Mouse (Mus musculus) layer of hippocampus, adult 9-11 months (tissue): Measurements from ENCODE around the gene Cmip.
A peak's percentile ranks its signal among the peaks of the same experiment; 100 is the strongest.

Source experiments
- DNase-seq: peaks from one replicate; pipeline ENCODE4 v3.0.0; 2022

The Cmip gene

DNA sequence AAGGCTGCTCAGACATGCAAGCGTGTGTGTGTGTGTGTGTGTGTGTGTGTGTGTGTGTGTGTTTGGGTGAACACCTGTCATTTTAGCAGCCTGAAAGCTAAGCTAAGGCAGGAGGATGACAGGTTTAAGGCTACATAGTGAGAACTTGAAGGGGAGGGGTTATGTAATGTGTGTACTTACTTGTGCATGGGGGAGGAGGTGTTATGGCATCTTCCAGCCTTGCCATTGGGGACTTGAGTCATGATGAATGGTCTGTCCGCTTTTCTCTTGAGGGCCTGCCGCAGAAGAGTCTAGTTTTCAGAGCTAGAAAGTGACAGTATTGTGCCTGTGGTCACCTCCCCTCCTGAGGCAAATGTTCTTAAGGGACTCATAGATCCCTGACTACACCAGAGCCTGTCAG lies 174.7 kb downstream of the Cmip start:
- no peak for DNase-seq

DNA sequence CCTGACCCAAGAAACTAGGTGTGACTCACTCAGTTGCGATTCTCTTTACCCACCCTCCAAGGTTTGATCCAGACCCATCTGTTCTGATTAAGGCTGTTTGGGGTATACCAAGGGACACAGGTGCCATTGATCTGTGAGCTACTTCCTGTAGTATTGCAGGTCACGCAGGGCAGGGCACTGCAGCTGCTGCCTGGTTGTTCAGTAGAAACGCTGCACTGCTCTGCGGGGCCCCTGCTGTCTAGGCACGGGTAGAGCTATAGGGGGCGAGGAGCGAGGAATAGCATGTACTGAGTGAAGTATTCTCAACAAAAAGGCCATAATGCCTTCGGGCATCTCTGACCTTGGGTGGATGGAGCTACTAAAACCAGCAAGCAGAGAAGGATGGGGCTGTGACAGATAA lies 175.2 kb downstream of the Cmip start:
- DNase-seq = no peak

DNA sequence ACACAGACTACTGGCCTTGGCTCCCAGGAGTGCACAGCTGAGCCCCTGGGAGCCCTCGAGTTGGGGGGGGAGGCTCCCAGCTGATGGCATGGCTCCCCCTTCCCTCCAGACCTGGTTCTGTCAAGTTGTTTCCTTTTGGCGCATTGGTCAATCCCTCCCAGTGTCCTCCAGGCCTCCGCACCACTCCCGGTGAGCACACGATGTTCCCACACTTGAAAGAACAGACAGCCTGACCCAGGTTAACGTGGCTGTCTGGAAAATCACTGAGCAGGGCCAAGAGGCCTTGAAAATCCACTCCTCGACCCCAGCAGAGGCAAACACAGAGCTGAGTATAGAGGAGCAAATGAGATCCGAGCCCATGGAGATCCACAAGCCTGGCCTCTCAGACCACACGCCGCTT lies 177.1 kb downstream of the Cmip start:
- no peak for DNase-seq

DNA sequence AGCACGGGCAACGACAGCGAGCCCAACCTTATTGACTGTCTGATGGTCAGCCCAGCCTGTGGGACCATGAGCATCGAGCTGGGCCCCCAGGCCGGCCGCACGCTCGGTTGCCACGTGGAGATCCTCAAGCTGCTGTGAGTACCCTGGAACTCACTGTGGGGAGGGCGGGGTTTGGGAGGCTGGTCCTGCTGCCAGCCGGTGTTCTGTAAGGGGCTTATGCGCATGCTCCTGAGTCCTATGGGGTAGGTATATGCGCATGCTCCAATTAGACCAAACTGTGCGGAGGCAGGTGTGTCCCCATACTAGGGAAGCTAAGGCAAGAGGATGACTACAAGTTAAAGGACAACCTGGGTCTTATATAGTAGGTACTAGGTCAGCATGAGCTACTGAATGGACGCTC lies 179.9 kb downstream of the Cmip start:
- no peak for DNase-seq

DNA sequence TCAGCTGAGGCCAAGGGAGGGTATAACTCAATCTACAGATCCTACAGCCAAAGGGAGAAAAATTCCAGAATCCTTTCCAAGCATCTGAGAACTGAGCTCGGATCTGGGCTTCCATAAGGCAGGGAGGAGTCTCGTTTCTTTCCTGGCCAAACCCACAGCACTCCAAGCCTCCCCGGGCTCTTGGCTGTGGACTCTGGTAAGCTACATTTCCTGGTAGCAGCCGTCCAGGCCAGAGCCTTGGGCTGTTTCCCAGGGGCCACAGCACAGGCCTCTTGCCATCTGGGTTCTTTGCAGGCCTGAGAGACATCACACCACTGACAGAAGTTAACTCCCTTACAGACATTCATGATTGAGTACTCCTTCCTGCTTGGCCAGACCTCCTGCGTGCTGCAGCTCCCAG lies 180.8 kb downstream of the Cmip start:
- peak; percentile 35 for DNase-seq

DNA sequence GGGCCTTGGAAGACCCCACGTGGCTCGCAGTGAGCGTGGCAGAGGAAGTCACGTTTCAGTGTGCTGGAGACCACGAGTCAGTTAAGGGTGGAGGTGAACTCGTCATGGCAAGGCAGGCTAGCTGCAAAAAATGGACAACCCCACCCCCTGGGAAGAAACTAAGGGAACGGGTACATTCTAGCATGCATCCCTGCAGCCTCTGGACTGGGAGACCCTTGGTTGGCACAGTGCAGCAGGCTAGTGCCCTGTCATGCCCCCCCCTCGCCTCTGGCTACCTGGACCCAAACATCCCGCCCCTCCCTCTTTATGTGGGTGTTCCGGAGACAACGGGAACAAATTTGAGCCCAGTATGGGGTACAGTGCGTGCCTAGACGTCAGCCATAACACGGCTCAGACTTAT lies 183.5 kb downstream of the Cmip start:
- no peak for DNase-seq

DNA sequence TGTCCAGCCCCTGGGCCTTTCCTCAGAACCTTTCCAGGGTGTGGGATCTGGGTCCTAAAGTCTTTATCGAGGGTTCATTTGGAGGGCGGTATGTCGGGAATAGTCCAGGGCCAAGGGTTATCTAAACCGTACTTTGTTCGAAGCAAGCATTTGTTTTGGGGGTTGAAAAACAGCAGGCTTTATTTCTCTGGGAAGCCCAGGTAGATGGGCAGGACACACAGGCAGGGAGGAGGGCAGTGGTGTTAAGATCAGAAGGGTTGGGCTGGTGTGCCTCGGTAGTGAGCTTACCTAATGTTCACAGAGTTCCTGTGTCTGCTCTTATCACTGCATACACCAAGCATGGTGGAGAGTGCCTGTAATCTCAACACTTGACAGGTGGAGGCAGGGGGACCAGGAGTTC lies 183.9 kb downstream of the Cmip start:
- DNase-seq = no peak

DNA sequence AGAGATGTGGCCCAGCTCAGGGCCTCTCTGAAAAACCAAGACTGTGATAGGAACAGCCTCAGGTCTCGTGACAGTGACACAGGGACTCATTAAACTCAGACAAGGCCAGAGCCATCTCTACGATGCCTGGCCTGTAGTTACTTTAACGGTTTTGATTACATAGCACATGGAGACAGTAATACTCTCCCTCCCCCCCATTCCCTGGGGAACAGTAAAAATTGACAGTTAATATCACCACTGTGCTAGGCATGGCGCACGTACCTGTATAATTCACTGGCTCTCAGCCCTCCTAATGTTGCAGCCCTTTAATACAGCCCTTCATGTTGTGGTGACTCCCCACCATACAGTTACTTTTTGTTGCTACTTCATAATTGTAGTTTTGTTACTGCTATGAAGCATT lies 188.6 kb downstream of the Cmip start:
- no peak for DNase-seq

DNA sequence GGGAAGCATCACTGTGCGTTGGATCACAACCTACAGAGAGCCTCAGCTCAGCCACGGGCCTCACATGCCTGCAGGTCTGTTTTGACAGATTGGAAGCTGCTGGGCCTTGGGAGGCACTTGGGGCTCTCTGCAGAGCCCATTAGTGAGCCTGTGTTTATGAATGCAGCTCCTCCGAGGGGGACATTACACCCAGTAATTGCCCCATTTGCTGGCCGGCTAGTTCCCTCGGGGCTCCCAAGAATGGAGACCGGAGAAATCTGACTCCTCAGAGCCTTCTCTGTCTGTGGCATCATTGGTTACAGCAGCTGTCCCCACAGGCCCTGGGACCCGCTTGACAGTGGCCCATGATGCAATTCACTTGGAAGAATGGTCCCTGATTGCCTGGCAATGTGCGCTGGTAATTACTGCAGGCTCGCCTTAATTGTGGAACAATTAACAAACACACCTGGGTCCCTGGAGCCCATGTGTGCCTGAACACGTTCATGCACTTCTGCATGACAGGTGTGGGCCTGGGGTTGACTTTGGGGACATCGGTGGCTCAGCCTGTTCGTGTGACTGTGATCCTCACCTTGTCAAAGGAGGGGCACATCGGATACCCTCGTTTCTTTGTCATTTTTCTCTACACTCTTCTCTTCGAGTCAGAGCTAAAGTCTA lies 189.6 kb downstream of the Cmip start:
- DNase-seq = no peak

DNA sequence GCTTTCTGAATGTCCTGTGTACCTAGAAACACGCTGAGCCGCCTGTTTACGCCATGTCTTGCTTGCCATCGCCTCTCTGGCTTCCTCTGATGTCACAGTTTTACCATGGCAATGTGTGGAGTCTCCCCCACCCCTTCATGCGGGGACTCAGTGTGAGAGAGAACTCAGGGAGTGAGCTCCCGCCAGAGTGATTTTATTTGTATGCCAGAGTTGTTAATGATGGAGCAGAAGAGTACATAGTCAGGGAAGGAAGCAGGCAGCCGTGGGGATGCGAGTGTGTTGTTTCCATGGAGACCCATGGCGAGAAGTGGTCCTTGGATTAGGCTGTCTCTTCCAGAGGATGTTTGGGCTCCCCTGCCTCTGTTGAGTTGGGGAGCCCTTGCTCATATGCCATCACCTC lies 194.2 kb downstream of the Cmip start:
- peak; percentile 78 for DNase-seq

DNA sequence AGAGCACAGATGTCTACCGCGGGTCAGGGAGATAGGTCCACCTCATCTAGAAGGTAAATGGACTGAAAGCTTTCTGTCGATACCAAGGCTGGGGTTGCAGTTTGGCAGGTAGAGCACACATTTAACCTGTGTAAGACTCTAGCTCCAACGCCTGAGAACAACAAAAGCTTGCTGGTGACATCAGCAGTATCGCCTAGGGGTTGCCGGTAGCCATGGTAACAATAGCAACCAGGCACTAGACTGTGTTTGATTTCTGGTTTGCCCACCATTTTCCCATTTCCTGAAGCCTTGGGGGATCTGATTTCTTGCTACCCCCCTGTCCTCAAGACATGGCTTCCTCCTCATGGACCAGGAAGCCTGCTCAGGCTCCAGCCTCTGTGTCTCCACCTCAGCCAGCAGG lies 197.1 kb downstream of the Cmip start:
- DNase-seq = no peak

DNA sequence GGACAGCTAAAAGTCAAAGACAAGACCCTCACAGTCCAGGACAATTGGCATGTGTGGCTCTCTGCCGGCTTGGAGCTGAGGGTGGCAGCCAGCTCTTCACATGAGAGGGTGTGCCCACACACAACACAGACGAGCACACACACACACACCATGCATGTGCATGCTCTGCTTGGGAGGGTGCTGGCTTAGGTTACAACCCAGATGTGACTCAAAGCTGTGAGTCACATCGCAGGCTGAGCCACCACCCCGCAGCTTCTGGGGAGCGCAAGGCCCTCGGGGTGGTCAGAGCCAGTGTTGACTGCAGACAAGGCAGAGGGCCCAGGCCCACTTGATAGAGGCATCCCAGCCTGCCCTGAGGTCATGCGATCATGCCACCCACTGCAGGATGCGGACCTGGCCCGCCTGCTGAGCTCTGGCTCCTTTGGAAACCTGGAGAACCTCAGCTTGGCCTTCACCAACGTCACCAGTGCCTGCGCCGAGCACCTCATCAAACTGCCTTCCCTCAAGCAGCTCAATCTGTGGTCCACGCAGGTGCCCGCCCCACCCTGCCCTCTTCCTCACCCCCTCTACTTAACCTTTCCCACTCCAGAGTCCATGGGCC lies 197.8 kb downstream of the Cmip start:
- DNase-seq = no peak

DNA sequence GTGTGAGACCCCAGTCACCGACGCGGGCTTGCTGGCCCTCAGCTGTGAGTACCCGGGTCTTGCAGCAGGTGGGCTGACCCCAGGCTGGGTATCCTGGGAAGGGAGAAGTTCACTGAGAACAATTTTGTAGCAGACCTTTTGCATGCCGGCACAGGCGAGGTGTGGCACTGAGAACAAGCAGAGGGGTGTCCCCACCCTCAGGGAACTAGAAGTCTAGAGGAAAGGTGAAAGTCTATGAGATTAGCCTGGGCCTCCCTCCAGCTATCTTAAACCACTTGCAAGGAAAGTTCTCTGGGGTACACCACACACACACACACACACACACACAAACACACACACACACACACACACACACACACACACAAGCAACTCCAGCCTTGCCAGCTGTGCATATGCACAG lies 198.8 kb downstream of the Cmip start:
- DNase-seq = no peak

DNA sequence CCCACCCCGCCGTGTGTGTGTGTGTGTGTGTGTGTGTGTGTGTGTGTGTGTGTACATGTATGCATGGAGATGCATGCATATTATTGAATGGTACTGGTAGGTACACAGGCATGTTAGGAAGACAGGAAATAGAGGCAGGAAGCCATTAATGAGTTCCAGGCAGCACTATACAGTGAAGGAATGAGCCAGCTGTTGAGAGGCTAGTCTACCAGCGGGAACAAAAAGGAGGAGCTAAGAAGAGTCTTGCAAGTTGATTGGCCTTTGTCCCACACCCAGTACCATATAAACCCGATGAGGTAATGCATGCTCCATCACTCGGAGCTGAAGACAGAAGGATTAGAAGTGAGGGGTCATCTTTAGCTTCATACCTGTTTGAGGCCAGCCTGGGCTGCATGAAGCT lies 201.6 kb downstream of the Cmip start:
- no peak for DNase-seq

DNA sequence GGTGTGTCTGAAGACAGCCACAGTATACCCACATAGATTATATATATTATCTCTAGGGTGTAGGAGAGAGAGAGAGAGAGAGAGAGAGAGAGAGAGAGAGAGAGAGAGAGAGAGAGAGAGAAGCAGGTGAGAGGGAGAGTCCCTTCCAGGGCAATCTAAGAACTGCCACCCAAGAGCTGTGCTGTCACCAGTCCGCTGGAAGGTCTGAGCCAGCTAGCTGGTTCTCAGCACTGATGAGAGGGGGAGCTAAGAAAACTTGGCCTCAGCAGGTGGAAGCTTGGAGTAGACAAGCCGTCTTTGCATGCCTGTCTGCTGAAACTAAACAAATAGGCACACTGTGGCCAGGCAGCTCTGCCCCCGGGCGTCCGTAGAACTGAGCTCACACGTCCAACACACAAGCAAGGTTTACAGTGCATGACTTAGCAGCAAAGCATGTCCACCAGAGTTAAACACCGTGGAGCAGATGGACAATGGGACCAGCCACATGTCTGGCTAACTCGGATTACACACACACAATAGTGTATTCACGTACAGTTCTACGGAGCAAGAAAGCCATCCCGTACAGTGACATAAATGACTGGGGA lies 205.9 kb downstream of the Cmip start:
- DNase-seq = no peak

DNA sequence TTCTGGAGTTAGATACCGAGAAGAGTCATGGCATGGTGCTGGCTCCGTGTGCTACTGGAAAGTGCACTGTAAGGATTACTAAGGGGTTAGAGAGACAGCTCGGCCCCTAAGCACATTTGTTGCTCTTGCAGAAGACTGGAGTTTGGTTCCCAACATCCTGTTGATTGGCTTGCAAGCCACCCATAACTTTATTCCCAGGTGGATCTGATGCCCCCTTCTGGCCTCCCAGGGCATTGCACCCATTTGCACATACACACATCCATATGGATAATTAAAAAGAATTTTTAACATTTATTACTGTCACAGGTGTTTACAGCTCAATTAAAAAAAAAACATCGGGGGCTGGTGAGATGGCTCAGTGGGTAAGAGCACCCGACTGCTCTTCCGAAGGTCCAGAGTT lies 207.7 kb downstream of the Cmip start:
- DNase-seq = no peak

DNA sequence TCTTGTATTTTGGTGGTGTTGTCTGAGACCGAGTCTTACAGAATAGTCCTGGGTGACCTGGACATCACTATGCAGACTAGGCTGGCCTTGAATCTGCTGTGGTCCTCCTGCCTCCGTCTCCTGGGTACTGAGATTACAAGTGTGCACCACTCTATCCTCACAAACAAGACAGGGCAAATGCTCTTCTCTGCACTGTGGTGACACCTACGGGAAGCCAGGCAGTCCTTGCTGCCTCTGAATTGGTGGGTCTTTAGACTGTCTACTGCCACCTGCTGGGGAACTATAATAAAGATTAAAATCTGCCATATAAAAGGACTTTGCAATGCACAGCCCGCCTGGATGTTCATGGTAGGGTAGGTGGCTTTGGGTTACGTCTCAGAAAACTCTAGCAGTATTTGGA lies 208.4 kb downstream of the Cmip start:
- peak; percentile 74 for DNase-seq

DNA sequence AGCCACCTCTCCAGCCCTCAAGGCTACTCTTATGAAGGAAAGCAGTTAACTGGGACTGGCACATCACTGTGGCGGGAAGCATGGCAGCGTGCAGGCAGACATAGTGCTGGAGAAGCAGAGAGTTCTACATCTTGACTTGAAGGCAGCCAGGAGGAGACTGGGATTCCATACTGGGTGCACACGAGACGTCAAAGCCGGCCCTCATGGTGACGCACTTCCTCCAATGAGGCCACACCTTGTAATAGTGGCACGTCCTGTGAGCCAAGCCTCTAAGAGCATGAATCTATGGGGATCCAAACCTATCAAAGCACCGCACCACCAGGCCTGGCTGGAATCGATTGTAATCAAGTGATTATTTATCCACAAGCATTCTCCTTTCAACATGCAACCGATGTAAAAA lies 210.6 kb downstream of the Cmip start:
- no peak for DNase-seq

DNA sequence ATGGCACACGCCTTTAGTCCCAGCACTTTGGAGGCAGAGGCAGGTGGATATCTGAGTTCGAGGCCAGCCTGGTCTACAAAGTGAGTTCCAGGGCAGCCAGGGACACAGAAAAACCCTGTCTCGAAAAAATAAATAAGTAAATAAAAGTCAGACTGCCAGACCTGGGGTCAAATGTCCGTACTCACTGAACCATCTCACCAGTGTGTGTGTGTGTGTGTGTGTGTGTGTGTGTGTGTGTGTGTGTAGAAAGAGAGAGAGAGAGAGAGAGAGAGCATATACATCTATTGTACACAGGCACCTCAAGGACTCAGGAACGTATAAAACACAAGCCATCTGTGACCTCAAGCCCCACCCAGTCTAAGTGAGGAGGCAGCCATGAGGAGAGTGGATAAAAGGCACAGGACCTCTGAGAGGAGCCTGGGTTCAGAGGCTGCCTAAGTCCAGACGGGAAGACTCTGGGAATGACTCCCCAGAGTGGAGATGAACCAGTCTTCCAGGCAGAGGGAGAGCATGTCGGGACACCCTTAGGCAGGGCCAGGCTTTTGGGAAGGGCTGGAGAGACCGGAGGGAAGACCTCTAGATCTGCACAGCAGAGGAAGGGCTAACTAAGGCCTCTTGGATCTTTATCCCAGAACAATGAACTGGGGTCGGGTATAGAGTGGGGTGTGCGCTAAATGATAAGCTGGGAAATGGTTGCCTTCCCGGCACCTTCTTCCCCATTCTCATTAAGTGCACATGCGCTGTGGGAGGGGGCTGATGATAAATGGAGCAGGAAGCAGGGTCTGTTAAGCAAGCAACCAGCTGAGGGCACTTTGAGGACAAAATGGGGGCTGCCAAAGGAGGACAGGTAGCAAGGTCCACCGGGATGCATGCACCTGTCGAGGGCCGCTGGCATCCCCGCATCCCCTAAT lies 212.8 kb downstream of the Cmip start:
- no peak for DNase-seq

DNA sequence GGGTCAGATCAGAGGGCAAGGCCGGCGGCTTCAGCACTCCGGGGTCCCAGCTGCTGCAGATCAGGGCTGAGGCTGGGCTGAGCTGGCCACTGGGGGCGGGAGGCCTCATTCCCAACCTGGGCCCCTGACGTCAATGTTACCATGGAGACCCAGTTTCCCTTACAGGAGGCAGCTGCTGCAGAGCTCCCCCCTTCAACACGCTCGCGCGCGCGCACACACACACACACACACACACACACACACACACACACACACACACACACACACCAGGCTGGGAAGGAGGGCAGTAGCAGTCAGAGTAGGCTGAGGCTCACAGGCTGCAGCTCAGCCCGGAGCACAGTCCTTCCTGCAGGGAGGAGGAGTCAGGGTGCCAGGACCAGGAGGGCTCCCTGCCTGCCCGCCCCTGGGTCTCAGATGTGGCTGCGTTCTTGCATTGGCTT lies 213.5 kb downstream of the Cmip start:
- peak; percentile 90 for DNase-seq

DNA sequence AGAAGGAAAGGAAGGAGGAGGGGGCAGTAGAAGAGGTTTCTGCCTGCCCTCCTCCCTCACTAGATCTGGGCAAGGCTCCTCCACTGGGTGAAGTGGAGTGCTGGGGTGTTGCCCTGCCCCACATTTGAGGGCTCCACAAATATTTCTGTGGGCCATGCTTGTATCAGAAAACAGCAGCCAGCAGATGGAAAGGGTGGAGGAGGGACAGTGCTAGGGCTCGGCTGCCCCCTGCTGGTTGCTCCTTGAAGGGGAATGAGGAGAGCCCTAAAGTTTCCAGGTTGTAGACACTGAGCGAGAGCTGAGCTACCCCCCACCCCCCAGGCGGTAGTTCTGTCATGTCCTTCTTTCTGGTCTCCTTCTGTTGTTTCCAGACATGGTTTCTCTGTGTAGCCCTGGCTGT lies 214.3 kb downstream of the Cmip start:
- DNase-seq = peak; percentile 58

DNA sequence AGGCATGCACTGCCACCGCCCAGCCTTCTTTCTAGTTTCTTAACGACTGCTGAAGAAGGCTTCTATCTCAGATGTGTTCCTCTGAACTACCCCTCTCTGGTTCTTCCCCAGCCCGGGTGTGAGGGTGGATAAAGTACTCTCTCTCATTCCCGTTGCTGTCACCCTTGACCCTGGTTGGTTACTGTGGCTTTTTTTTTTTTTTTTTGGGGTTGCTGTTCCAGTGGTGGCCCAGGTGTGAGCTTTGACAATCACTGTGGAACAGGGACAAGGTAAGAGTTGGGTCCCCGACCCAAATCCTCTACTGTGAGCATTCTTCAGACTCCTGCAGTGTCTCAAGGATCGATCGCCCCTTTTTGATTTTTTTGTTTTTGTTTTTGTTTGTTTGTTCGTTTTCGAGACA lies 214.8 kb downstream of the Cmip start:
- no peak for DNase-seq

DNA sequence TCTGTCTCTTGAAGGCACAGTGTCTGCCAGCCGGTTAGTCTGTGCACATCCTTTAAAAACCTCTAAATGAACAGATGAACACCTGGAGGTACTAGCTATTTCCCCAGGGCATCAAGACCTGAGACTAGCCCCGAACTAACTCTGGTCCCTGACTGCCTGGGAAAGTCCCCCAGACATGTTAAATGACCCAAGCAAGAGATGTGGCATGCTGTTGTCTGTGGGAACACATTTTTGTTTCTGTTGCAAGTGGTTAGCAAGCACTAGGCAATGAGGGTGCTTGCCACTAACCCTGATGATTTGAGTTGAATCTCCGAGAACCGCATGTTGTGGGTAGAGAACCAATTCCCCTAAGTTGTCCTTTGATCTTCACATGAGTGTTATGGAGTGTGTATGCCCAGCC lies 215.5 kb downstream of the Cmip start:
- DNase-seq = no peak

DNA sequence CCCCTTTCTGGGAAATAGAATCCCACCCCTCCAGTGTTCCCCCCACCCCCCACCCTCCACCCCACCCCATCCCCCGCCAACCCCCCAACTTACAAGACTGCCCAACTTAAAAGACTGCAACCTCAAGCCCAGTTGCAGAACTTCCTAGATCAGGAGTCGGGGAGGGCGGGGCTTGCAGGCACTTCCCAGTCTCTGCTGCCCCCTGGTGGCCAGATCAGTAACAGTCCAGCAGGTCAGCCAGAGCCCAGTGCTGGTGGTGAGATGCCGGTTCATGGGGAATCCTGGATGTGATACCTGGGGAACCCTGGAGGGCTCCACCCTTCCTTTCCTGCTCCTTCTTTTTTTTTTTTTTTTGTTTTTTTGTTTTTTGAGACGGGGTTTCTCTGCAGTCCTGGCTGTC lies 218.1 kb downstream of the Cmip start:
- peak; percentile 88 for DNase-seq
